Mouse (Mus musculus) midbrain, embryonic 14.5 days (tissue): ENCODE measurements around the gene Dydc1. TPM values are rescaled to one million over a fixed set of nuclear protein-coding genes. Genes with fewer than 3 reads are reported as not detected.
"Not testable (repeated sequence)": the region's sequence is repeated elsewhere in the genome, so short reads cannot be mapped to it uniquely, and the experiment has no call there.

Experiments
- ATAC-seq: fragments of 200-750 bp; cut with Nextera tagmentation; 2 replicates; pipeline ENCODE4 v1.8.0; 2017; ENCODE audit warnings: moderate number of reproducible peaks, moderate library complexity; ENCODE audit not compliant: low FRiP score, low TSS enrichment
- DNase-seq: peaks from one replicate; pipeline ENCODE4 v3.0.0-alpha.2; 2015
- H3K27ac ChIP-seq: fragments of 300-500 bp; sonication (generic); replicated peaks from 2 replicates; pipeline ENCODE4 v1.5.1; 2014; ENCODE audit warnings: mild to moderate bottlenecking, low read depth, low read length, moderate library complexity
- H3K27me3 ChIP-seq: fragments of 300-500 bp; sonication (generic); 2 replicates; pipeline ENCODE4 v1.6.1; 2014; ENCODE audit warnings: low read length, control low read depth, mixed read lengths; ENCODE audit not compliant: control insufficient read depth, insufficient read depth
- H3K36me3 ChIP-seq: fragments of 300-500 bp; sonication (generic); 2 replicates; pipeline ENCODE4 v1.6.1; 2014; ENCODE audit warnings: low read length, control low read depth; ENCODE audit not compliant: control insufficient read depth, insufficient read depth
- H3K4me1 ChIP-seq: fragments of 300-500 bp; sonication (generic); 2 replicates; pipeline ENCODE4 v1.6.1; 2014; ENCODE audit warnings: mild to moderate bottlenecking, antibody characterized with exemption, low read length, control low read depth; ENCODE audit not compliant: control insufficient read depth, insufficient read depth
- H3K4me2 ChIP-seq: fragments of 300-500 bp; sonication (generic); 2 replicates; pipeline ENCODE4 v1.6.1; 2014; ENCODE audit warnings: mild to moderate bottlenecking, low read length, moderate library complexity
- H3K4me3 ChIP-seq: fragments of 300-500 bp; sonication (generic); replicated peaks from 2 replicates; pipeline ENCODE4 v1.5.1; 2014; ENCODE audit warnings: low read depth, low read length
- H3K9ac ChIP-seq: fragments of 300-500 bp; sonication (generic); replicated peaks from 2 replicates; pipeline ENCODE4 v1.6.1; 2014; ENCODE audit warnings: mild to moderate bottlenecking, low read length, moderate library complexity
- H3K9me3 ChIP-seq: fragments of 300-500 bp; sonication (generic); 2 replicates; pipeline ENCODE4 v1.6.1; 2016; ENCODE audit warnings: low read length, control low read depth, mixed read lengths; ENCODE audit not compliant: control insufficient read depth
- WGBS: fragments of 180-500 bp; shearing (Covaris S2); extraction: QIAGEN DNeasy Blood & Tissue Kit; methylation state at CpG from one replicate; pipeline ENCODE4 v1.1.7; 2014; 5-methylcytosine and 5-hydroxymethylcytosine counted together
- polyA plus RNA-seq: library from polyadenylated mRNA; unstranded; fragments of >200 nt; fragmentation: Nextera tagmentation; extraction: Ambion mirVana; gene quantifications from 2 replicates; pipeline ENCODE4 v1.2.1, GENCODE M21; 2014

Gene Dydc1
- polyA plus RNA-seq, 1 experiment from 2014 or later = not detected

GRCm38 (mm10) chr14:41050471-41050870 is 22.2 kb upstream of the Dydc1 start:
- H3K27ac ChIP-seq = no peak overlapping the region
- 81% methylated on average over 6 of the region's 6 CpGs for WGBS
- H3K9ac ChIP-seq = no peak overlapping the region

DNA sequence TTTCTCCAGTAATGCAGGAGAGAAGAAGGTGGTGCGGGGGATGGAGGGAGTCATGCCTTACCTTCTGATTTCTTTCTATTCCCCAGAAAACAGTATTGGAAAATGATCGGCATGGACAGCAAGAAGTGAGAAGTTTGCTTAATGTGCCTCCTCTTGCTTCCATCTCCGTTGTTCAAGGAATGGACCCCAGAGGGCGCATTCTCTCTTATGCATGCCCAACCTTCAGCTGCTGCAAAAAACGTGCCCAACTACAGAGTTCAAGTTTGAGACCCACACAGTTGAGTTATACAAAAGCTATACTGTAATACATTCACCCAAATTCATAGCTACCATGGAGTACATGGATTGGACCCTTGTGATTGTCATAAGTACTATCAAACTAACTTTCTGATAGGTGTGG is 20.2 kb upstream of the Dydc1 start:
- no peak overlapping the region for H3K27ac ChIP-seq
- H3K4me3 ChIP-seq = no peak overlapping the region
- H3K27me3 ChIP-seq = no peaks in the 10 kb centered on the region
- H3K4me2 ChIP-seq = no peak overlapping the region
- no peaks in the 10 kb centered on the region; the same call in 1 of the 2 replicates for H3K9me3 ChIP-seq
- WGBS = 81% methylated on average over 5 of the region's 5 CpGs
- DNase-seq (no peak), ATAC-seq (no peak)
- H3K4me1 ChIP-seq = no peaks in the 10 kb centered on the region
- no peak overlapping the region for H3K9ac ChIP-seq
- H3K36me3 ChIP-seq = no peaks in the 10 kb centered on the region

More at GRCm38 (mm10) chr14:41050471-41050870, 22.2 kb upstream of the Dydc1 start:
- Histone ChIP-seq H3K4me2 (no peak overlapping the region), H3K9me3 (no peaks in the 10 kb centered on the region; the same call in 1 of the 2 replicates), H3K36me3 (no peaks in the 10 kb centered on the region), H3K4me3 (no peak overlapping the region), H3K4me1 (no peaks in the 10 kb centered on the region), H3K27me3 (no peaks in the 10 kb centered on the region)
- DNase-seq = no peak
- no peak for ATAC-seq

- not testable (repeated sequence) for H3K4me3 ChIP-seq, H3K4me1 ChIP-seq, ATAC-seq, H3K4me2 ChIP-seq, H3K9me3 ChIP-seq, H3K27ac ChIP-seq, DNase-seq, H3K27me3 ChIP-seq, H3K36me3 ChIP-seq, H3K9ac ChIP-seq
- WGBS = 77% methylated on average over 3 of the region's 4 CpGs
Observed at GRCm38 (mm10) chr14:41053190-41053589, 19.5 kb upstream of the Dydc1 start.

DNA sequence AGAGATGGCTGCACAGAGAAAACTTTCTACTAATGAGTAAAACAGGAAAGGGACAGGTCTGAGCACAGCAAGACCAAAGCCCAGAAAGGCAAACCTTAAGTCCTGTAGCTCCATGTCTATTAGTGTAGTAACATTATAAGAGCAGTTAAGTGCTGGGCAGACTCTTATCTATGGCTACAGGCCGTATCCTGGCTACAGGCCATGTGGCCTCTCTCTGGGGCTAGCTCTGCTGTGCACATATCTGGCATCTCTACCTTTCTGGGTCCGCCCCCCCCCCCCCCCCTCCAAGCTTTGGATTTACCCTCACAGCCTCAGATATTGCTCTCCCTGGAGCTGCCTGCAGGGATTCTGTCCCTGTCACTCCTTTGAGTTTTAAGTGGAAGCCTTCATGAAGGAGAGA is 7.5 kb upstream of the Dydc1 start:
- no peak for ATAC-seq
- 54% methylated on average over 2 of the region's 2 CpGs for WGBS

DNA sequence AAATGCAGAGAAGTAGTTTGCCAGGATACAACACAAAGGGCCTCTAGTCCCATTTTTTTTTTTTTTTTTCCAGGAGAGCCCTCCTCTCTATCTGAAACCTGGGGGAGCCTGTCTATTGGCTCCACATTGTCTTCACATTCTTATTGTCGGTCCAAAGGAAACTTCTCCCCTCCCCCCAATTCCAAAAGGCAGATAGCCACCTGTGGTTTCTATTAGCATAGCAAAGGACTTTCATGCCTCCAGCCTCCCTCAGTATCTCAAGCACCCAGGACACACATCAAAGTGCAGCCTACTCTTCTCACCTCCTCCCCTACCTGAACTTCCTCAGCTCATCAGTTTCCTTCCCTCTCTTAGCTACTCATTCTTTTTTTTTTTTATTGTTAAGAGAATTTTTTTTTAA is 6.3 kb upstream of the Dydc1 start:
- ATAC-seq (no peak), DNase-seq (no peak)
- Histone ChIP-seq H3K27ac (no peak overlapping the region), H3K36me3 (no peaks in the 10 kb centered on the region), H3K9ac (no peak overlapping the region), H3K27me3 (no peaks in the 10 kb centered on the region), H3K4me3 (no peak overlapping the region), H3K9me3 (no peaks in the 10 kb centered on the region), H3K4me1 (no peaks in the 10 kb centered on the region), H3K4me2 (no peak overlapping the region)
- 4% methylated on average over 1 of the region's 1 CpGs for WGBS

More for the DNA sequence above, 7.5 kb upstream of the Dydc1 start:
- Histone ChIP-seq H3K9ac (no peak overlapping the region), H3K27me3 (no peaks in the 10 kb centered on the region), H3K4me1 (no peaks in the 10 kb centered on the region), H3K4me3 (no peak overlapping the region), H3K36me3 (no peaks in the 10 kb centered on the region), H3K4me2 (no peak overlapping the region), H3K27ac (no peak overlapping the region), H3K9me3 (no peaks in the 10 kb centered on the region)
- no peak for DNase-seq

DNA sequence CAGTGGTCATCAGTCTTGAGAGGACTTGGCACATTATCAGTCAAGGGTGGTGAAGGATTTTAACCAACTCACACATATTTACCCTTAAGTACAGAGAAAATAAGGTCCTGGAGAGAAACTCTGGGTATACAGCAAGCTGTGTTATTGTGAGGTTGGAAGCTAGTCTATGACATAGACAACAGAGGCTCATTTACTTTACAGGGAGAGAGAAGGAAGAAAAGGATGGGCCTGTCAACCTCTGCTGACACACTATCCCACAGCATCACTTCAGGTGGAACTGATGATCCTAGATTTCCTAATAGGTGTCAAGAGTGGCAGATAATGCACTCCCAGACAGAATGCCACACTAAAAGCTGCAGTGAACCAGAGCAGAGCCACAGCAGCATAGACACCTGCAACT is 3.6 kb upstream of the Dydc1 start, which contains the start of gene Dydc2:
Dydc2 (minus strand) TSS at position 101 of the 400 bp plus-strand sequence.
- H3K4me3 ChIP-seq = no peak within 1 kb of the TSS
- H3K27me3 ChIP-seq = no peaks in the 10 kb centered on the region
- H3K4me1 ChIP-seq = no peaks in the 10 kb centered on the region
- no peaks in the 10 kb centered on the region for H3K9me3 ChIP-seq
- H3K27ac ChIP-seq = no peak within 1 kb of the TSS
- no peak within 1 kb of the TSS for H3K9ac ChIP-seq
- ATAC-seq = no peak
- no peak within 1 kb of the TSS for H3K4me2 ChIP-seq
- H3K36me3 ChIP-seq = no peaks in the 10 kb centered on the region
- no peak for DNase-seq

DNA sequence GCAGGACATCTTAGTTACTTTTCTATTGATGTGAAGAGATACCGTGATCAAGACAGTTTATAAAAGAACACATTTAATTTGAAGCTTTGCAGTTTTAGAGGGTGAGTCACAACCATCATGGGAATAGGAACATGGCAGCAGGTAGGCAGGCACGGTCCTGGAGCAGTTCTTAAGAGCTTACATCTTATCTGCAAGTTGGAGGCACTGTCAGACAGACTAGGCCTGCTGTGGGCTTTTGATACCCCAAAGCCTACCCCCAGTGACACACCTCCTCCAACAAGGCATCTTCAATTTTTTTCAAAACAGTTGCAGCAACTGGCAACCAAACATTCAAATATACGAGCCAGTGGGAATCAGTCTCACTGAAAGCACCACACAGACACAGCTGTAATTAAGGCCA is 2.4 kb upstream of the Dydc1 start:
- H3K4me1 ChIP-seq = no peaks in the 10 kb centered on the region
- H3K9ac ChIP-seq = no peak overlapping the region
- no peak overlapping the region for H3K4me3 ChIP-seq
- H3K27me3 ChIP-seq = no peaks in the 10 kb centered on the region
- H3K27ac ChIP-seq = no peak overlapping the region
- ATAC-seq (no peak), DNase-seq (no peak)
- no peaks in the 10 kb centered on the region for H3K9me3 ChIP-seq
- no peak overlapping the region for H3K4me2 ChIP-seq
- H3K36me3 ChIP-seq = no peaks in the 10 kb centered on the region
- WGBS = 74% methylated on average over 3 of the region's 3 CpGs

DNA sequence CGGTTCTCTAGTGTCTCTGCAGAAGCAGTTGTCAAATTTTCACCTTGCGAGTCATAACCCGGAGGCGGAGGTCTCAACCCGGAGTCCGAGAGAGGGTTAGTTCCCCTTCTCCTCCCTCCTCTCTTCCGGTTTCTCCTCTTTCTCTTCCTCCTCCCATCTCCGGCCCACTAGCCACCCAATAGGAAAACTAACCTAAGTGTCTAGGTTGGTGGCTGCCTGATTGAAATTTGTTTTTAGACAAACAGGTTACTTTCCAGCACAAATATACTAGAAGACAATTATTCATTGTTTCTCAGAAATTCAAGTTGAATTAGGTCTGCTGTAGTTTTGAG is 199 bp downstream of the Dydc1 start:
- no peaks in the 10 kb centered on the region for H3K36me3 ChIP-seq
- peak overlapping the region; percentile 73 for H3K4me2 ChIP-seq
- H3K4me1 ChIP-seq = no peaks in the 10 kb centered on the region
- no peaks in the 10 kb centered on the region for H3K27me3 ChIP-seq
- no peak overlapping the region for H3K27ac ChIP-seq
- DNase-seq (no peak), ATAC-seq (no peak; the same call in 1 of the 2 replicates)
- H3K9me3 ChIP-seq = no peaks in the 10 kb centered on the region
- H3K4me3 ChIP-seq = peak overlapping the region; percentile 37
- 1% methylated on average over 8 of the region's 8 CpGs for whole genome bisulfite sequencing
- peak overlapping the region; percentile 46; the same call in 1 of the 2 replicates for H3K9ac ChIP-seq

DNA sequence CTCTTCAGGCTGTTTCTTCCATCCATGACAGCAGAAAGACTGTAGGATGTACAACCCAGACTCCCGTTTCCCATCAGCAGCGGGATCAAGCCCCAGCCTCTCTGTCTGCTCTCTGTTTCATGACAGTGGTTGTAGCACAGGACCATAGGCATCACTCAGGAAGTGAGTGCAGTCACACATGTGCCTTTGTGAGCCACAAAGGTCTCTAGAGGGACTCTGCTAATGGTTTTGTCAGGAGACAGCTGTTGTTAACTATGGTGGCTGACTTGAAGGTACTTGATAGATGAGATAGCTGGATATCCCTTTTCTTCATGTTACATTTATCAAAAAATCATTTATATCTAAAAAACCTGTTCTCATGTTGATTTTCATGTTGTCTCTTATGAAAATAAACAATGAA is 9.7 kb downstream of the Dydc1 start:
- no peak overlapping the region for H3K4me3 ChIP-seq
- no peak overlapping the region for H3K9ac ChIP-seq
- H3K9me3 ChIP-seq = no peaks in the 10 kb centered on the region
- H3K4me1 ChIP-seq = no peaks in the 10 kb centered on the region
- no peak overlapping the region for H3K27ac ChIP-seq
- no peak overlapping the region for H3K4me2 ChIP-seq
- DNase-seq = no peak
- no peak for ATAC-seq
- WGBS = 96% methylated on average over 2 of the region's 2 CpGs
- H3K27me3 ChIP-seq = no peaks in the 10 kb centered on the region
- H3K36me3 ChIP-seq = no peaks in the 10 kb centered on the region
